Mouse (Mus musculus) urinary bladder, adult 18-20 months (tissue): ENCODE data around the gene Dtl.
A peak's percentile ranks its signal among the peaks of the same experiment; 100 is the strongest.
"Not testable (repeated sequence)": the region's sequence is repeated elsewhere in the genome, so short reads cannot be mapped to it uniquely, and the experiment has no call there.

Experiments used
- DNase-seq, 2 experiments: peaks; one replicate each; pipeline ENCODE4 v3.0.0; 2022; ENCODE audit warnings: low spot score in 2 of 2, mixed read lengths in 2 of 2

Gene Dtl

DNA sequence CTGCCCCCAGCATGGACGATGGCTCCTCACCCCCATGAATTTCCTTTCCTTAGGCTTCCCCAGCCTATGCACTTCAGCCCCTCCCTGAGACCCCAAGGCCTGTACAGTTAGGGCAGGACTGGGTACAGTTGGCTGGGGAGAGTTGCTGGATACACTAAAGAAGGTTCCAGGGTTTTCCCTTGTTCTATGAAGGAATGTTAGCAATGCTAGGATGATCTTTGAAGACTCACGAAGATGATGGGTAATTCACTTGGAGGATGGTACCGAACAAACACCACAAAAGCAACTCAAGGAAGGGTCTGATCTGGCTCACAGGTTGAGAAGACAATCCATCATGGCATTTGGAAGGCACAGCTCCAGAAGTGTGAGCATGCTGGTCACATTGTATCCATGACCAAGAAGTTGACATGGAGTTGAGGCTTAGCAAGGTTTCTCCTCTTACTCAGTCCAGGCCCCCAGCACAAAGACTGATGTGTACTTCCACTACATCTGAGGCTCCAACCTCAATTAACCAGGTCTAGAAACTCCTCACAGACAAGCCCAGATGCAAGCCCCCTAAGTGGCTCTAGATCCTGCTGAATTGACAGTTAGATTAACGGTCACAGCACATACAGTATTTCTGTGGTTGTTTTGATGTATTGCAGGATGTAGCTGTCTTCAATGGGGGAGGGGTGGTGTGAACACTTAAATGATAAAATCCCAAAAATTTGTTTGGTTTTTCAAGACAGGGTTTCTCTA, 55.8 kb downstream of the Dtl start:
- no peak for DNase-seq

DNA sequence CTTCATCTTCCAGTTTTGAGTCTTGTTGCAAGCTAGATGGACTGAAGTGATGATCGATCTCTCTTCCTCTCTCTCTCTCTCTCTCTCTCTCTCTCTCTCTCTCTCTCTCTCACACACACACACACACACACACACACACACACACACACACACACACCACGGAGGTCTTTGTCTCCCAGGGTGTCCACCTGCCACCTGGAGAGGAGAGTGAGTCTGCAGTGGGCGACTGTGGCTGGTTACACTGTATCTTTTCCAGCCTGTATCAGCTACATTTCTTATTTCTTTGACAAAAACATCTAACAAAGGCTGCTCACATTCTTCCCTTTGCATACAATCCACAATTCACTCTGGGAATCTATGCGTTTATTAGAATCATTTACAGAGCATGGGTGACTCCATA, 56.4 kb downstream of the Dtl start:
- DNase-seq = no peak

DNA sequence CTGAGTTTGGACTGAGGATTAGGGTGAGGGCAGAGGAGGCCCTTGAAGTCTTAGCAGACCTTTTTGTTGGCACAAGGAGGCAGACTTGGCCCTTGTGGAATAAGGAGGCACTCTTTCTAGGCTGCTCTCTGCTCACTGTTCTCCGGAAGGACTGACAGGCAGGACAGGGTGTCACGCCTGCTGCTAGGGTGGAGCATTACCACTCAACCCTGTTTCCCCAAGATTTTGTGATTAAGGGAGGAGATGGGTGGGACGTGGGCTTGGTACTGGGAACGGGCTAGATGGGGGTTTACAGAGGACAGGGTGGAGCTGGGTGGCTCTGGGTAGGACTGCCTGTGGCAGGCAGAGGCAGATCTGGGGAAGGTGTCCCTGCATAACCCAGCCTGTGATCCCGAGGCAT, 57.4 kb downstream of the Dtl start:
- DNase-seq = no peak

DNA sequence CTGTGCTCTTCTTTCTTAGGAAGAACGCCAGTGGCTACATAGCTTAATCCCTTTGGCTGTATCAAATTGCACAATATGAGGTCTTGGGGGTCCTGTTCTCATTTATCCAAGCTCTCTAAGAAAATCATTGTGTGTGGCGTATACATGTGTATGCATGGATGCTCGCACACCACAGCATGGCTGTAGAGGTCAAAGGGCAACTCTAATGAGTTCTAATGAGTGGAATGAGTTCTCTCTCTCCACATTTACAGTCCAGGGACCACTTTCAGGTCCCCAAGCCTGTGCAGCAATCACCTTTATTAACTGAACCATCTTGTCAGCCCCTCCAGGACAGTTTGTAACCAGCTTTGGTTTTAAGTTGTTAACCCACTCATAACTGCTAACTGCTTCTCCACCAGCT, 58.3 kb downstream of the Dtl start:
- no peak for DNase-seq

DNA sequence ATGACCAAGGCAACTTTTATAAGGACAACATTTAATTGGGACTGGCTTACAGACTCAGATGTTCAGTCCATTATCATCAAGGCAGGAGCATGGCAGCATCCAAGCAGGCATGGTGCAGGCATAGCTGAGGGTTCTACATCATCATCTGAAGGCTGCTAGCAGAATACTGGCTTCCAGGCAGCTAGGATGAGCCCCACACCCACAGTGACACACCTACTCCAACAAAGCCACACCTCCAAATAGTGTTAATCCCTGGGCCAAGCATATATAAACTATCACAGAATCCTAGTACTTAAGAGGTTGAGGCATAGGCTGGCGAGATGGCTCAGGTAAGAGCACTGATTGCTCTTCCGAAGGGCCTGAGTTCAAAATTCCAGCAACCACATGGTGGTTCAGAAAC, 59.0 kb downstream of the Dtl start:
- DNase-seq = not testable (repeated sequence)

GRCm38 (mm10) chr1:191513195-191513594, 62.1 kb downstream of the Dtl start:
- DNase-seq = no peak

DNA sequence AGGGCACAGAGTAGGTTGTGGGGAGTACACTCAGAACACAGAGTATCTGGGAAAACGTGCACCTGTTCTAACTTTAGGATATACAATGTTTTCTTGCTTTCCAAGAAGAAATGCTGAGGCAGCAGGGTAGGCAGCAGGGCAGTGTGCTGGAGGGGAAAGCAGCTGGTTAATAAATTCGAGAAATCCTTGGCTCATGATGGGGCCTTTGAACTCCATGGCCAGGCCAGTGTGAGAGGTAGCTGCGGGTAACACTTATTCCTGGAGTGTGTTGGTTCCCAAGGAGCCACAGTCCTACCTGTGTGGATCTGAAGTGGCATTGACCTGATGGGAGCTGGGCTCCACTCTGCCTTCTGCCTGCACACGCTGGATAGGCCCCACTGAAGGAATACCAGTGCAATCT, 63.0 kb downstream of the Dtl start:
- DNase-seq = no peak

GRCm38 (mm10) chr1:191511503-191511902, 63.8 kb downstream of the Dtl start:
- no peak for DNase-seq

DNA sequence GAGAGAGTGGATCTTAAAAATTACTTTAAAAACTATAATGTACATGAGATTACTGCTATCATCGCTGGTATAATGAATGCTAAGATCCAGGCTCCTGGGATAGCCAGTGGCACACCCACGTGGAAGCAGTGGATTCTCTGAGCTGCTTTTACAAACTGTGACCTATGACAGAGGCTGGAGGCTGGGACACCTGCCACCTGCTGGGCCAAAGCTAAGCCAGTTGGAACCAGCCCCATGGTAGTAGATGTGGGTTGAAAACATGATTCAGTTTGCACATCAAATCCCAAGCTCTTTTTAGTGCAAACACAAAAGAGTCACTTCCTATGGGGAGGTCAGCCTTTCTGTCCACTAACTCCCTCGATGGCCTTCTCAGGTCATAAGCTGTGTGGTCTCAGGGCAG, 65.5 kb downstream of the Dtl start:
- no peak for DNase-seq

GRCm38 (mm10) chr1:191509131-191509530, 66.2 kb downstream of the Dtl start:
- DNase-seq = no peak

GRCm38 (mm10) chr1:191506791-191507190, 68.6 kb downstream of the Dtl start:
- DNase-seq = no peak

- DNase-seq = no peak
These were observed 75.7 kb downstream of the Dtl start for GRCm38 (mm10) chr1:191499666-191500065.

DNA sequence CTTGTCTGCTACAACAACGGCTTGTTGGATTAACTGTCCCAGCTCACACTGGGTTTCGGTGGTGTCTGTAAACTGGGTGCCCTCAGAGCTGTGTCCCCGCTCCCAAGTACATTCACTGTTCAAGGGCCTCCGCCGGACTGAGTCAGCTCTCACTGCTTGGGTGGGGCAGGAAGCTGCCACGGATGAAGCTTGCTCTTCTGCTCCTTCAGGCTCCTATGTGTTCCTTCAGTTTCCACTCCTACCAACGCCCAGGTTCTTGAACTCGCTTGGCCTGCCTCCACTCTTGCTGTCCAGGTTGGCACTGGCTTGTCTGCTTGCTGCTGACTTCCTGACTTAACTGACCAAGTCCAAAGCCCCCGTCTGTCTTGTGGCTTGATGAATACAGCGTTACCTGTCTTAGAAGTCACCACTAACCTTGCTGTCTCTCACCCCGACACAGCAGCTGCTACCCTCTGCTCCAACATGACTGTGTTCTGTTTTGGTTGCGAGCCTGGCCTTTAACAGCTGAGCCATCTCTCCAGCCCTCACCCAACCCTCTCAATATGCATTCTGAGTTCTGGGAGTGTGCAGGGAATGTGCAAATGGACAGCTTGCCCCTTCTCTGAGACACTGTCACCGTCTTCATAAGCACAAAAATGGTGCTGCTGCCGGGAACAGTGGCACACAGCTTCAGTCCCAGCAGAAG, 76.9 kb downstream of the Dtl start:
- DNase-seq = peak; percentile 14 to 32

GRCm38 (mm10) chr1:191496676-191497075, 78.7 kb downstream of the Dtl start:
- DNase-seq = no peak

DNA sequence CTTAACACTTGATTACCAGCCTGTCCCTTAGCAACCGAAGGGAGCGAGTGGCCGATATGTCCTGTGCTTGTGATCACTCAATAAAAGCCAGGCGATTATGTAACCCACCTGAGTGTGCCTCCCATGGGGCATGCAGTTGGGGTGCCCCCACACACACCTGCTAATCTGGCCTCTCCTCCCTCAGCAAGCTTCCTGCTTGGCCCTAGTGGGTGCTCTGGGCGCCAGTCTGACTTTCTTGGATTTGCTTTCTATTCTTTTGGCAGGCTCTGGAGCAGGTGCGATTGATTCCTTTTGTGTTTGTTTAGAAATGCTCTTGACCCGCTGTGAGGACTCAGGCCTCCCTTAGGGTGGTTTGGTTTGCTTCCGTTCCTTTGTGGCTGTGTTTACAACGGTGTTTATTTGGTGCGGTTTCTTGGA, 80.3 kb downstream of the Dtl start:
- DNase-seq = no peak

DNA sequence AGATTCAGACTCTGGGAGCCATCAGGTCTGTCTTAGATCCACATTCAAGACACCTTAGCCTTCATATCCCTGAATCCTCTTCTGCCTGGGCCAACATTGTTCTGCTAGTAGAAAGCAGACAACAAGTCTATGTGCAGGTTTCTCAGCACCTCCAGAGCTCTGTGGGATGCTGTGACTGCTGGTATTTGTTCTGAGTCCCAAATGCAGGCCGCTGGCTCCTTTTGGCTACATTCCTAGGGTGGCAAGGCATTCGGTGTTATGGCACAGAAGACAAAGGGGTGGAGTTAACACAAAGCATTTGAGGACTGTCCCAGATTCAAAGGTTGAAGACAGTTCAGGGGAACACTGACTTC, 81.1 kb downstream of the Dtl start:
- no peak for DNase-seq

GRCm38 (mm10) chr1:191493476-191494302, 81.7 kb downstream of the Dtl start:
- DNase-seq = no peak

- DNase-seq = no peak
These were observed 84.9 kb downstream of the Dtl start for GRCm38 (mm10) chr1:191490446-191490845.
